Mouse (Mus musculus) left cerebral cortex, adult 6 months (tissue): ENCODE measurements around the gene Nfatc3. TPM values are rescaled to one million over a fixed set of nuclear protein-coding genes. Genes with fewer than 3 reads are reported as not detected.

Source experiments
- long read RNA-seq, 2 experiments: library from polyadenylated mRNA; unstranded; transcript quantifications; one replicate each; pipeline ENCODE4 v2.0.0; 2019 to 2020
- polyA plus RNA-seq: library from polyadenylated mRNA; unstranded; fragments of <200 nt; fragmentation: Nextera tagmentation; gene quantifications from 2 replicates; pipeline ENCODE4 v1.2.3, GENCODE M21; 2021

Nfatc3 gene
- polyA plus RNA-seq: 3.1 and 5.4 TPM in 2 replicates
- long read RNA-seq, experiment 1, partial matches to known transcripts: 1 of 7 reads
- long read RNA-seq, experiment 1, other reads (novel, unspliced or antisense): 6 of 7 reads
- long read RNA-seq, experiment 2, partial matches to known transcripts: 0 of 2 reads
- long read RNA-seq, experiment 2, other reads (novel, unspliced or antisense): 2 of 2 reads

DNA sequence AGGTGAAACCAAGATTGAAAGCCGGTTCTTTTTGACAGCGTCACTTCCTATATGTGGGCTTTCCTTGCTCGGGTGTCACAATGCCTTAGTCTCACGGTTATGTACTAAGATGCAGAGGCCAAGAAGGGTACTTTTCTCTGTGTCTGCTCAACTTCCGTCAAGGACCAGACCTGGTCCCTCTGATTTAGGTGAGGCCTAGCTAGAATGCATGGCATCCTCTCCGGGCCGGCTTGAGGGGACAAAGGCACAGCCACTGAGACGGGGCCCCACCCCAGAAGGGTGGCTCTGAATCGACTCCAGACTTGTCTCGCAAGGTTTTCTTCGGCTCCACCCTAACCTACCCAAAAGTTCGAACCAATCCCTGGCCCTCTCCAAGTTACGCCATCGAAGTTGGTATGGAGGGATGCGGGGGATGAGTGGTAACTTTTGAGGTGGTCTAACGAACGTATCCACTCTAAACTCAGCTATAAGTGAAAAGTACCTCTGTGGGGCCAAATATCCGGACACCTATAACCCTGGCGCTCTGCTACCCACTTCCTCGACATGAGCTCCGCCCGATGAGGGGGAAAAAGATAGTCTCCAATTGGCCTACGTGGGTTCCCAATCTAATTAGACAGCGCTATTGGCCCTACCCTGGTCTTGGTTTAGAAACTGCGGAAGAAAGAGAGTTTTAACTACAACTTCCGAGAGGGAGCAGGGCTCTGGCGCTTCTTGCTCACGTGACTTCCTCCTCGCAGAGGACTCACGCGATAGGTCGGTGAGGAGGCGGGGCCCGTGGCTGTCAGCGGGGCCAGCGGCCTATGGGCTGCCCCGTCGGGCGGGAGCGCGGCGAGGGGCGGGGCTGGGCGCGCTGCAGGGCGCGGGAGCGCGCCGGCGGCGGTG is at the start of gene Nfatc3:
Gene Nfatc3 (plus strand): TSS at position 110 of the 882 bp plus-strand sequence.

DNA sequence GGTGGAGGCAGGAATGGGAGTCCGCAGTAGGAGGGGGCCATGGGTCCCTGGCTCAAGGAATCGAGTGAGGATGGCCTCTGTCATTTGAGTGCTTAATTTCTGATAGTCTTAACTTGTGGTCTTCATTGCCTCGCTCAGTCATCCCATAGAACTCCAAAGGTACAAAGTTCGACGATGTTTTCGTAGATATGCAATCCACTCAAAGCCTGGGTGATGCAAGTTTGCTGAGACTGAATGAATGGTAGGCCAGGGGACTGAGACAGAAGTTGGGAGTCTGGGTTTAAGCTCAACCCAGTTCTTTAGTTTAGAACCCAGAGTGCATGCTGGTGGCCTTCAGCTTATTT is 47.0 kb upstream of the Nfatc3 start, which contains the start of gene Ddx28:
Gene Ddx28 (minus strand): TSS at position 240 of the 344 bp plus-strand sequence.

DNA sequence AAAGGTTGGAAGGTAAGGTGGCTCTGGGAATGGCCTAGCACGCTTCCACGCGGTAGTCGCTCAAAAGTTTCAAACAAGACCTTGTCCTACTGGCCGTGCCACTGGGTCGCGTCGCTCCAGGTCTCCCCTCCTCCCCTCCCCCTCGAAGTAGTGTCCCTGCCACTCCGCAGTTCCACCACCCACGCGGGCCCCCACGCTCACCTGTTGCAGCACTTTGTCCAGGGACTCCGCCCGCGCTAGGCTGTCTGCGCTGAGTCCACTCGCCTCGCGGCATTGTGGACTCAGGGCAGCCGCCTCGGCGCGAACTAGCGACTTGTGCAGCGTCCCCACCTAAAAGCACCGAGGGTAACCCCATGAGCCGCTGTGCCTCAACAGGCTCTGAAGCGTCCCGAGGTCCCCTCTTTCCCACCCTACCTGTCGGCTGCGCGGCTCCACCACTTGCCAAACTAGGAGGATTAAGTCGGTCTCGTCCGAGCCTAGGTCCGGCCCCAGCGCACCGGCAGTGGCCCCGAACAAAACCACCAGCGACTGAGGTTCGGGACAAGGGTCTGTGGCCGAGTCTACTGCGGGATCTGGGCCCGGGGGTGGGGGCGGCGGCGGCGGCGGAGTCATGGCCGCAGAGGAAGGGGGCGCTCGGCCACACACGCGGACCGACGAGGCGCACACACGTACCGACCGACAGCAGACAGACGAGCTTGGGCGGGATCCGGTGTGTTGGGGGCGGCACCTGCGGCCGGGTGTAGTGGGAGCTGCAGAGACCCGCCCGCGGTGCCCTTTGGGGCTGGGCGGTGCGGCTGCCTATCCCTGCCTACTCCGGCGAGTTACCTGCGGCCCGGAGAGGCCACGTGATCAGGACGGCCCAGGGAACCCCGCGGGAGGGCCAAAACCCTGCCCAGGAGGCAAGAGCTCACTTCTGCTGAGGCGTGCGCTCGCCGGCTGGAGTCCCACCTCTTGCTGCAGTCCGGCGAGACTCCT is 77.8 kb downstream of the Nfatc3 start, which contains the start of gene Esrp2:
Gene Esrp2 (minus strand): TSS at position 819 of the 975 bp plus-strand sequence.

DNA sequence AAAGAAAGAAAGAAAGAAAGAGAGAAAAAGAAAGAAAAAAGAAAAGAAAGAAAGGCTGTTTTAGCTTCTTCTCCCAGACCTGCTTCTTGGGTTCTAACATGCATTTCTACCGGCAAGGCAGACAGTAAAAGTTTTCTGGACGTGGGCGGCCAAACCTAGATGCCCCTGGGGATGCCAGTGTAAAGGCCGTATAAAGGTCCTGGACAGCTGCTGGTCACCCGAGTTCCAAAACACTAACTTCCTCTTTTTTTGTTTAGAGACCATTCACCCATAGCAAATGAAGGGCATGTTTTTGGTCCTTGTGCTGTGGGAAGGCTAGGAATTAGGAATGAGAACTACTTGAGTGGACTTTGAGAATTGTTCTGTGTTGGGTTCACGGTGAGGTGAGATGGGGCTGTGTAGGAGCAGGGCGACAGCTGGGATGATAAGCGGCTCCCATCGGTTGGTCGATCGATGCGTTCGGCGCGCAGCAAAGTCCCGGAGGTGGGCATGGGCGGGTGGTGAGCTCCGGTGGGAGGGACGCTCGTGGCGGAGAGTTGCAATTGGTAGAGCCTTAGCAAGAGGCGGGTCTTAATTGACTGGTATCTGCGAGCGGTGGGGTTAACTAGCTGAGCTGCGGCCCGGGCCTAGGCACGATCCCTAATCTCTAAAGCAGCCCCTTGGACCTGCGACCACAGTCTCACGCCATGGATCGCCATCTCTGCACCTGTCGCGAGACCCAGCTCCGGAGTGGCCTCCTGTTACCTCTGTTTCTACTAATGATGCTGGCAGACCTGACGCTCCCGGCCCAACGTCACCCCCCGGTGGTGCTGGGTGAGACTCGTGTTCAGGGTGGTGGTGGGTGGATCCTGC is 91.4 kb downstream of the Nfatc3 start, which contains the start of gene Pla2g15:
Gene Pla2g15 (plus strand): TSS at position 599 of the 852 bp plus-strand sequence.

DNA sequence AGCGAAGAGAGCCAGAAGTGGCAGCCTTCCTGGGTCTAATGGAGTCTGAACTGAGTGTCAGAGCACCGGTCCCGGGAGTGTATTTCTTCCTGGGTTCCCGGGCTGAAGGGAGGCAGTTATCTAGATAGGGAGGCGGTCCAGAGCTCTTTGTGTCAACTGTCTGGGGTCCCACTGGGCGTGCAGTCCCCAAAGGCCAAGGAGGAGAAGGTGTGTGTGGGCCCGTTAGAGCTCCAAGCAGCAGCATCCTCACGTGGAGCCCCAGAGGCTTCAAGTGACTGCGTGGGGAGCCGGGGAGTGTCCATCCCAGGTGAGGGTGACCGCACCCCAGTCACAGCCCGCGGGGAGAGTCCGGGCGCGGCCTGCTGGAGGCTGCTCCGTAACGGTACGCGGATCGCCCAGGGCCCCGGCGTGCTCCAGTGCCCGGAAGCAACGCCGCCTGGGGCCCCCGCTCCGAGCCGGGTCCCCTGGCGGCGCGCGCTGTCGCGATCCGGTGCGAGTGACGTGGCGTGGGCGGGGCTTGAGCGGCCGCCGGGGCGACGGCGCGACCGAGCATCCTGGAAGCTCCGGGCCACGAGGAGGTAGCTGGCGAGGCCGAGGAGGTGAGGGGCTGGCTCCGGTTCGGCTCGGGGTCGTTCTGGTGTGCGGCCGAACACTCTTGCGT is 109.8 kb downstream of the Nfatc3 start, which contains the start of gene Slc7a6:
Gene Slc7a6 (plus strand): TSS at position 502 of the 661 bp plus-strand sequence.

Other genes with a start within 250 kb of the Nfatc3 start
- gene Ranbp10, start 231.5 kb upstream of the Nfatc3 start, polyA plus RNA-seq: 2.8 and 3.3 TPM in 2 replicates
- 0.19 and 0.27 TPM in 2 replicates for gene Tsnaxip1, start 231.1 kb upstream of the Nfatc3 start, polyA plus RNA-seq
- 13.4 and 14.0 TPM in 2 replicates for gene Cenpt, start 205.6 kb upstream of the Nfatc3 start, polyA plus RNA-seq
- 44.9 and 47.4 TPM in 2 replicates for gene Thap11, start 203.7 kb upstream of the Nfatc3 start, polyA plus RNA-seq
- gene Nutf2, start 198.3 kb upstream of the Nfatc3 start, polyA plus RNA-seq: 139 and 147 TPM in 2 replicates
- gene Edc4, start 178.0 kb upstream of the Nfatc3 start, polyA plus RNA-seq: 17.4 and 18.3 TPM in 2 replicates
- 9.9 and 13.7 TPM in 2 replicates for gene Nrn1l, start 165.3 kb upstream of the Nfatc3 start, polyA plus RNA-seq
- gene Pskh1, start 158.4 kb upstream of the Nfatc3 start, polyA plus RNA-seq: 2.7 and 3.6 TPM in 2 replicates
- gene Ctrl, start 125.0 kb upstream of the Nfatc3 start, polyA plus RNA-seq: 0.21 and 0.23 TPM in 2 replicates
- gene Psmb10, start 120.4 kb upstream of the Nfatc3 start, polyA plus RNA-seq: 175 and 188 TPM in 2 replicates
- gene Lcat, start 115.5 kb upstream of the Nfatc3 start, polyA plus RNA-seq: 23.8 and 26.1 TPM in 2 replicates
- 7.9 and 9.3 TPM in 2 replicates for gene Slc12a4, start 92.7 kb upstream of the Nfatc3 start, polyA plus RNA-seq
- not detected in 2 replicates for gene Dpep3, start 79.4 kb upstream of the Nfatc3 start, polyA plus RNA-seq
- gene Dus2, start 67.5 kb upstream of the Nfatc3 start, polyA plus RNA-seq: 13.1 and 15.4 TPM in 2 replicates
- gene Dpep2nb, start 52.9 kb upstream of the Nfatc3 start, polyA plus RNA-seq: 0.16 TPM in 1 of 2 replicates, not detected in the other
- 13.1 and 17.4 TPM in 2 replicates for gene Ddx28, start 47.0 kb upstream of the Nfatc3 start, polyA plus RNA-seq
- 0.05 TPM in 2 replicates for gene Esrp2, start 78.1 kb downstream of the Nfatc3 start, polyA plus RNA-seq
- 8.3 and 10.1 TPM in 2 replicates for gene Pla2g15, start 91.6 kb downstream of the Nfatc3 start, polyA plus RNA-seq
- gene Slc7a6, start 110.0 kb downstream of the Nfatc3 start, polyA plus RNA-seq: 24.6 and 26.5 TPM in 2 replicates
- 8.5 and 11.5 TPM in 2 replicates for gene Slc7a6os, start 152.1 kb downstream of the Nfatc3 start, polyA plus RNA-seq
- 27.2 and 39.6 TPM in 2 replicates for gene Prmt7, start 152.1 kb downstream of the Nfatc3 start, polyA plus RNA-seq